Mouse (Mus musculus): ENCODE results near the gene Fam53b.

- no peak for TF ChIP-seq CTCF (IDR thresholded peaks at IDR 0.05; ENCODE audit: extremely low read depth, insufficient read depth, low read length)
- no peak for TF ChIP-seq POLR2A (IDR thresholded peaks at IDR 0.05; ENCODE audit: extremely low read depth, insufficient read depth, low read length)
These were observed 384 bp upstream of the Fam53b start for GRCm38 (mm10) chr7:132814089-132814450.
